Mouse (Mus musculus): ENCODE results near the gene Def8.

- TF ChIP-seq CTCF (IDR thresholded peaks at IDR 0.05; ENCODE audit: low read depth) (no peak), EP300 (optimal IDR thresholded peaks at IDR 0.05) (no peak)
These were observed 47.6 kb upstream of the Def8 start for GRCm38 (mm10) chr8:123375701-123376100.

Data from stomach, postnatal 0 days (tissue).